Mouse (Mus musculus): ENCODE results near the gene Ccdc65.

Gene Ccdc65

DNA sequence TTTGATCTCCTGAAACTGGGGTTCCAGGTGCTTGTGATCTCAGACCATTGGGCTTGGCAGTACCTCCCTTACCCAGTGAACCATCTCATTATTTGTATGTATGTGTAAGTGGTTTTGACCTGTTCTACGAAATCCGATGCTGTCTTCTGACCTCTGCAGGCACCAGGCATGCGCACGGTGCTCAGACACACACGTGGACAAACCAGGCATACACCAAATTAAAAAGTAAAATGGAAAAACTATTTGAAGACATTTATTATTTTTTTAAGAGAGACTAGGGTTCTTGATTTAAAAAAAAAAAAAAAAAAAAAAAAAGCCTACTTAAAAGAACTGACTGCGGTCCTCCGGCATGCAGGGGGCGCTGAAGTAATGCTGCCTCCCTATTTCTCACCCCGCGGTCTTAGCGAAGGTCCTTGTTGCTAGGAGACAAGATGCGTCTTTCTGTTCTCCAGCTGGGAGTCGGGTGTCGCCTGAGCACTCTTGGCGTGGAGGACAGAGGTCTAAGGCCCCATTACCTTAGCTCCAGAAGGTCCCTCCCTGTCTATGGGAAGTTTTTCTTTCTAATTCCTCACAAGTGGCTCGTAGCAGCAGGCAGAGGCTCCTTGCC is at the start of gene Ccdc65:
Ccdc65 (plus strand) TSS at position 442 of the 607 bp plus-strand sequence.
- peak; percentile 67 for DNase-seq (ENCODE audit: extremely low spot score, low spot score)

DNA sequence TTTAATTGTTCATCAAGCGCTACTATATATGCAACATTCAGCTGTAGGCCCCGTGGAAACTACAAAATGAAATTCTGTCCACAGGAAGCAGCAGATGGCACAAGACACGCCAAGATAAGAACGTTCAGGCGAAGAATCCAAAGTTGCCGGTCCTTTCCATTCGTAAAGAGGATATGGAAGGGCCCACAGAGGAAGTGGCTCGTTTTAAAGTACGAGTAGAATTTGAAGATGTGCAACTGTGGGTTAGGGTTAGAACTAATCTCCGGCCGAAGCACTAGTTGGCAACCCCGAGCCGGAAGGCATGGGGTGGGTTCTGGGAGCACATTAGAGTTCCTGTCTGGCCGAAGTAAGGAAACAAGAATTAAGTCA is 45.8 kb upstream of the Ccdc65 start:
- no peak for DNase-seq (ENCODE audit: extremely low spot score, low spot score)

DNA sequence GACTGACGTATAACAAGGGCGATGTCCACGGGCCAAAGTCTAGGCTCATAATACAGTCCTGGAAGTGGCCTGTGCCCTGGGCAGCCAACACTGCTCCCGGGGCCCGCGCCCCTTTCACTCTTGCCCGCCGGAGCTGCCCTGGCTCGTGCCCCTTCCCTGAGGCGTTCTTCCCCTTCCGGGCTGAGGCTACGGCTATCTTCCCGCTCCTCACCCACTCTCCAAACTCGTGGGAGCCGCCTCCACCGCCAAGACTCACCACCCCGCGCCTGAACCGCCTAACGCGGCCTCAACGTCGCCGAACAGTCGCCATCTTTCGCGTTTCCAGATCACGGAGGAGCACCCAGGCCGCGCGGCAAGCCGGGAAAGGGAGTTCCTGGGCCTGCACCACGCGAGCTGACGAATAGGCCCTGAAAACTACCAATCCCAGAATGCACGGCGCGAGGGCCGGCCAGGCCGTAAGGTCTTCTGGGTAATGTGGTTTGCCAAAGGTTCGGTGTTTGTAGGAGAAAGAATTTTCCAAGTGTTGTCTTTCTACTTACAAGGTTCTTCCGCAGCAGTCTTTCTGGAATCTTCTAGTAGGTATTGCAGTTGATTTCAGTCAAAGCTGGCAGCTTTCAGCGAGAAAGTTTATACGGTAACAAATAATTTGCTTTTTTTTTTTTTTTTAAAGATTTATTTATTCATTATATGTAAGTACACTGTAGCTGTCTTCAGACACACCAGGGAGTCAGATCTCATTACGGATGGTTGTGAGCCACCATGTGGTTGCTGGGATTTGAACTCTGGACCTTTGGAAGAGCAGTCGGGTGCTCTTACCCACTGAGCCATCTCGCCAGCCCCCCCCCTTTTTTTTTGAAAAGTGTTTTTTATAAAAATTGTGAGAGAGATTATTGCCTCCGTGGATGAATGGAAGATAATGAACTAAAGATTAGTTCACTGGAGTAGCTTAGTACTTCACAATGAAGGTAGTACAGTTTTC is 45.2 kb upstream of the Ccdc65 start, which contains the start of gene Ddx23:
Ddx23 (minus strand) TSS at position 328 of the 979 bp plus-strand sequence.
- peak; percentile 93 for DNase-seq (ENCODE audit: extremely low spot score, low spot score)

DNA sequence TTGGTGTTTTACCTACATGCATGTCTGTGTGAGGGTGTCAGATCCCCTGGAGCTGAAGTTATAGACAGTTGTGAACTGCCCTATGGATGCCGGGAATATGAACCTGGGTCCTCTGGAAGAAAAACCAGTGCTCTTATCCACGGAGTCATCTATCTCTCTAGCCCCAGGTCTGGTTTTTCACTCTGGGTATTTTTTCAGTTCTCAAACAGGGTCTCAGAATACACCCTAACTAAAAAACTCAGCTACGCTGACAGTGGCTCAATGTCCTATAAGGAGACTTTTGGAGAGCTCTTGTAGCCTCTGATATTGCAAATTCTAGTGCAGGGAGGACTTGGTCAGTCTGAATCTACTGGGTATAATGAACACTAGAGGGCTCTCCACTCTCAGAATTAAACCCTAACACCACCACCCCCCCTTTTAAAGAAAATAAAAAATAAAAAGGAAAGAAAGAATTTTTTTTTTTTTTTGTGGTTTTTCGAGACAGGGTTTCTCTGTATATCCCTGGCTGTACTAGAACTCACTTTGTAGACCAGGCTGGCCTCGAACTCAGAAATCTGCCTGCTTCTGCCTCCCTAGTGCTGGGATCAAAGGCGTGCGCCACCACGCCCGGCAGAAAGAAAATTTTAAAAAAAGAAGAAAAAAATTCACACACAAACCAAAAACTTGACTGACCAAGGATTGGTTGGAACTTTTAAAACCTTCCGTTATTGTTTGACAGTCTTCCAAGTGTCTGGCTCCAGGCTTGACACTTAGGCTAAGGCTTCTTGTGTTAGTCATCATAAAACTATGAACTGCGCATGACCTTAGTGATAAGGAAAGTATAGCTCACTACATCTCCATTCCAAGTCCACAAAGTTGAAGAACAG is 43.7 kb upstream of the Ccdc65 start:
- DNase-seq (ENCODE audit: extremely low spot score, low spot score) = no peak

DNA sequence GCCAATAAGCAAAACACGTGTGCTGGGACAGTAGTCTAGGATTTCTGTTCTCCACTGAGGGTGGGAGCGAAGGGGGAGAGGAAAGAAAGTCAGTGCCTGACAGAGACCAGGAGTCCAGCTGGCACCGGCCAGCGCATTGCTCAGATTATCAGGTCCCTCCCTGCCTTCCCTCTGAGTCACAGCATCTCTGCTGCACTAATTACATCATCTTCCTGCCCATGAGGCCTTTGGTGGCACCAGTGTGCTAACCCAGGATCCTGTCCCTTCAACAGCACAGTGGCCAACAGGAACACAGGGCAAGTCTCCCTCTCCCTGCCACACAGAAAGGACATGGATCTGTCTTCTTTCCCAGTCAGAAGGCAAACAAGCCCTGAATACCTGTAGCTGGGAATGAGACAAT is 35.4 kb upstream of the Ccdc65 start:
- no peak for DNase-seq (ENCODE audit: extremely low spot score, low spot score)

DNA sequence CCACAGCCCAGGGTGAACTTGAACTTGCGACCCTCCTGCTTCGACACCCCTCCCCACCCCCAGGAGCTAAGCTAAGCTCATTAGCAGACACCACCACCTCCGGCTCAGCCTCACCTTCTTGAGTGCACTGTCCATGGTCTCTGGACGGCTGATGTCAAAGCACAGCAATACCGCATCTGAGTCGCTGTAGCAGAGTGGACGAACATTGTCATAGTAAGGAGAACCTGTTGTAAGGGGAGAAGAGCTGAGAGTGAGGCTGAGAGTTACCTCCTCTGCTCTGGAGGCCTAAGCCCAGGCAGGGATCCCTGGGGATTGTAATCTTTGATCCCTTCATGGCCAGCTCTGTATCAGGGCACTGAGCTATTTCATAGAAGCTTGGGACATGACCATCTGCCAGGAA is 34.3 kb upstream of the Ccdc65 start:
- DNase-seq (ENCODE audit: extremely low spot score, low spot score) = no peak

DNA sequence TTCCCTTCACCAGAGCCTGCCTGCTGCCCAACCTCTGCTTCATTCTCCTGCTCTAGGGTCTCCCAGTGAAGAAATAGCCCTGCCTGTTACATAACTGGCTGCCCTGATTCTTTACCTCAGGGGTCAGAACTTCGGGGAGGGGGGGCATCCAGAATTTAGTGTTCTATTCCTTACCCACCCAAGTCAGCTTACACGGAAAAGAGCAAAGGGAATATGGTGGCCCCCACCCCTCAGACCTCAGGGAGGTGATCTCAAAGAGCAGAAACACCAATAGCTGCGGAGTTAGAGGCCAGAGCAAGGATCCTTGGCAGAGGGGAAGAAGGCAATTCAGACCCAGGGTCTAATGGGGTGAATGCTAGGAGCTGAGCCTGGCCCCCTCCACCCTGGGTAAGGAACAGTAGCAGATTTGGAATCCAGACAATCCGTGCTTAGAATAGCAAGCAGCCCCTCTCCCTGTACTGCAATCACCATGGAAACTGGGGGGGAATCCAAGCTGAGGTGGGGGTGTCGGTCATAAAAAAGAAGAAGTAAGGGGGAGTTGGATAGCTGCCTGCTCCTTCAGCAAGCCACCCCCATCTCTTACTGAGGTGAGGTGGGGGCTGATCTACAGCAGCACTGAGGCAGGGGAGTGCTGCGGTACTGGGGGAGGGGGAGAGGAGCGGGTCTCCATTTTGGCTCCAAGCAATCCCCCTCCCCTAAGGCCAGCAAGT is 33.6 kb upstream of the Ccdc65 start:
- peak; percentile 31 for DNase-seq (ENCODE audit: extremely low spot score, low spot score)

DNA sequence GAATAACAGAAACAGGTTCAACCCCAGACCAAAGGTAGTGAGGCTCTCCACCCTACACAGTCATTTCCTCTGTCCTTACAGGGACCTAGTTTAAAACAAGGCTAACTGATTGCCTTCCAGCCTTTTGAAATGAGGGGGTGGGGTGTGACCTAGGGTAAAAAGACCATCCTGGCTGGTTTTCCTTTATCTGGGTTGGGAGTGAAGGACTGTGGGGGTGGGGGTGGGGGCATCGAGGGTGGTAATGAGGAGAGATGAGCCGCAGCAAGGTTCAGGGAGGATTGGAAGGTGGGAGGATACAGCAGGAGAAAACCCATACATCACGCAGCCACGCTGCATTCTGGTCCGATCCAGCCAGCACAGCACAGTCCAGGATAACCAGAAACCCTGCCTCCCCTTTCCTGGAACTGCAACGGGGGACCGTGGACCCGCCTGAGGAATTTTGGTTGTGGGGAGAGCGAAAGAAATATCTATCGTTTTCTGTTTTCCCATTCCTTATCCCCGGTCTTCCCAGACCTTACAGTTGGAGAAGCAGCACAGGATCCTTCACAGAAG is 32.9 kb upstream of the Ccdc65 start:
- no peak for DNase-seq (ENCODE audit: extremely low spot score, low spot score)

DNA sequence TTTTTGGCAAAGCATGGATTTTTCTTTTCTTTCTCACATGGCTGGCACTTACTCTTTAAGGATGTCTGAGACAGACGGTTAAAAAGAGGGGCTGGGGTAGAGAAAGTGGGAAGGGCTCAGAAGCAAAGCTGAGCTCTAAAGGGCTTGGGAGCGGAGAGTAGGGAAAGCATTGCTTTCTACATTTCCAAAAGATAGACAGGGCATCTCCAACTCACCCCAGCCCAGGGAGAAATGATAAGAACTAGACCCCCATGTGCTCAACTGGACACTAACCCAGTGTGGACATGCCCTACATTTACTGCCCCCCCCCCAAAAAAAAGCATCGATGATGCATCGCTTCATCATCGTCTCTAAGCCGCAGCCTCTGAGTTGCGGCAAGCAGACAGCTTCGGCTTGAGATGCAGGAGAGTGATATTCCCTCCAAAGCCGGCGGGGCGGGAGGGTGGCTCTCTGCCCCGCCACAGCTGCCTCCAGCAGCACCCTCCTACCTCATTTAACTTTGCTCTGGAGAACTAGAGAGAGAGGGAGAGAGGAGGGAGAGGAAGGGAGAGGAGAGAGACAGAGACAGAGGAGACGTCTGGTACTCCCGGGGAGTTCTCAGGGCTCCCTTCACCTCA is 32.3 kb upstream of the Ccdc65 start:
- DNase-seq (ENCODE audit: extremely low spot score, low spot score) = peak; percentile 35

DNA sequence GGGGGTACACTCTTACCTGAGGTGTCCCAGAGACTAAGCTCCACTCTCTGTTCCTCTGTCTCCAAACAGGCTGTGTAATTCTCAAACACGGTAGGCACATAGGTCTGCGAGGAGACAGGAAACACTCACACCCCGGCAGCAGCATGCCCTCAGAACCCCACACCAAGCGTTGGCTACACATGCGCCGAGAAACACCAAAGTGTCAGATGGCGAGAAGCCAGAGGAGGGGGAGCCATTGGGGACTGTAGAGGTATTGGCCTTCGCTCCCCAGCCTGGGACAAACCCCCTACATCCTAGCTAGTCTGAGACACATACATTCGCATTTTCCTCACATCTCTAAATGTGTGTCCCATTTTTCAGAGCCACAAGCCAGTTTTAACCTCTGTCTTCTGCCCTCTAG is 31.5 kb upstream of the Ccdc65 start:
- peak; percentile 34 for DNase-seq (ENCODE audit: extremely low spot score, low spot score)

DNA sequence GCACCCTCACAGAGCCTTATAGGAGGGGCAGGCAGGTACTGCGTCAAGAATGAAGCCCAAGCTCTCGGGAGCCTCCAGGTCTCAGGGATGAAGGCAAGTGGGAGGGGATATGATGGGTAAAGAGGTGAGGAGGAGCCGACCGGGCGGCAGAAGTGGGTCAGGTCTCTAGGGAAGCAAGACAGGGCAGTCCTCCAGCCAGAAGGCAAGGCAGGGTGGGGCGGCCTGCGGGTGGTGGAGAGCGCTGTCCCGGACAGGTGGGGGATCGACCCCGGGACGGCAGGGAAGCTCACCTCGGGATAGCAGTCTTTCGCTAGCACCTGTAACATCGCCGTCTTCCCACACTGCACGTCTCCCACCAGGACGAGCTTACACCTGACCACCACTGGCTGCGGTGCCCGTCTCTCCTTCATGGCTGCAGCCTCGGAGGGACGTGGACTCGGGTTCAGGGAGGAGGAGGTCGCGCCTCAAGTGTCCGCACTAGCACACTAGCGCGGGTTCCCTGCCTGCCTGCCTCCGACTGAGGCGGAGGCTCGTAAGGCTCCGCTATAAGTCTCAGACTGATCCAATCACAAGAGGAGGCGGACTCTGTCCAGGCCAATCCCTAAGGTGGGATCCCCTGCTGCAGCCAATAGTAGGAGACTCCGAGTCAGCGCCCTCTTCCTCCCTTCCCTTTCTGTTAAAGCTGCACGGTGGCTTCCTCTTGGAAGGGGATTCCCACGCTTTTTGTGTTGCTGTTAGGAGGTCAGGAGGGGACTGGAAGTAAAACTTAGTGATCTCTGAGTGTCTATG is 30.9 kb upstream of the Ccdc65 start, which contains the start of gene Rnd1:
Rnd1 (minus strand) TSS at position 522 of the 789 bp plus-strand sequence.
- DNase-seq (ENCODE audit: extremely low spot score, low spot score) = peak; percentile 78

DNA sequence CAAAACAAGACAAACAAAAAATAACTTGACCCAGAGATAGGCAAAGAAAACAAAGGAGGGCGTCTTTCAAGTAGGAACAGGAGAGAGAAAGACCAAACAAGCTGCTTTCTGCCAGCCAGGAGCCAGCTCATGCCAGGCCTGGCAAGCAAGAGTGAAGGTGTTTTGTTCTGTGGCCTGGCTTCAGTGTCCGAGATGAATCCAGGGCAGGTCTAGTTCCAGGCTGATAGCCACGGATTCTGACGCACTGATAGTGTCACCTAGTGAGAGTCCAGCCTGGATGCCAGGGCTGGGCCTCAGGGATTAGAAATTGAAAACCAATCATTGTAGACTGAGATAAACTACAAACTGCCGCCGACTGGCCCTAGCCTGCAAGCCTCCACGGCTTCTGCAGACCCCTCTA is 30.0 kb upstream of the Ccdc65 start:
- no peak for DNase-seq (ENCODE audit: extremely low spot score, low spot score)

DNA sequence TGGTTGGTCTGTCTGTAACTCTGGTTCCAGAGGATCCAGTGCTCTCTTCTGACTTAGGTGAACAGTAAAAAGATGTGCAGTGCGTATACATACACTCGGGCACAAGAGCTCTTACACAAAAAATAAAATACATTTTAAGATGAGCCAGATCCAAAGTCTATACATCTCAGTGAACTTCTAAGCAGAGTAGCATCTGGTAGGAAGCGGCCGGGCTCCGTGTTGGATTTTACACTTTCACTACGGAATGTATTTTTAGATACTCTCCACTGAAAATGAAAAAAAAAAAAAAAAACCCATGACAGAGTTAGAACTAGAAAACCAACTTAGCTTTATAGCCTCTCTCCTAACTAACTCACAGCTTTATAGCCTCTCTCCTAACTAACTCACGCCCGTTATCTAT is 27.3 kb upstream of the Ccdc65 start:
- DNase-seq (ENCODE audit: extremely low spot score, low spot score) = no peak

DNA sequence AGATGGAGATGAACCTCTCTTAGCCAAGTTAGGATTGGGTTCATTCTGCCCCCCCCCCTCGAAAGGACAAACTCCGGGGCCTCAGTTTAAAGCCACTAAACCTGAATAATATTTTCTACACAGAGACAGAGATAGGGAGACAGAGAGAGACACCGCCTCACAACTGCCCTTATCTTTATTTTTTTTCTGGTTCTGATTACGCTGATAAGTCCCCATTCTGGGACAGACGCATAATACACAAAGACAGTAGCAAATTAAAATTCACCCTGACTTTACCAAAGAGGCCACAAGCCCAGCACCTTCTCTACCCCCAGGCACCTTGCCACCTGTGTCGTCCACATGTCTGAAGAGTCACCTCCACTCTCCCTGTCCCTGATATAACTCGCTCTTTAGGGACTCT is 26.4 kb upstream of the Ccdc65 start:
- DNase-seq (ENCODE audit: extremely low spot score, low spot score) = no peak

DNA sequence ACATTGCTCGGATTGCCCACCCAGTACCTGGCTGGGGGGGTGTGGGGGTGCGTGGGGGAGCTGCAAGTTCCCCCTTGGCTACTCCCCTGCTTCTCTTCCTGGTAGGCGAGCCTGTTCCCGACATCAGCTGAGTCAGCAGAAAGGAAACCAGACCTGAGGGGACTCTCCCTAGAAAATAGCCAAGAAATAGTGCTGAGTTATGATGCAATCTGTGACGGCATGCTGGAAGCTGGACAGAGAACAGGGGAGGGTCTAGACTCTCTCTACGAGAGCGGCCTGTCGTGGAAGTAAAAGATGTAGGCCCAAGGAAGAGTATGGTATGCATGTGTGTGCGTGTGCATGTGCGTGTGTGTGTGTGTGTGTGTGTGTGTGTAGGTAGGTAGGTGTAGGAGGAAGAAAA is 24.8 kb upstream of the Ccdc65 start:
- DNase-seq (ENCODE audit: extremely low spot score, low spot score) = no peak

DNA sequence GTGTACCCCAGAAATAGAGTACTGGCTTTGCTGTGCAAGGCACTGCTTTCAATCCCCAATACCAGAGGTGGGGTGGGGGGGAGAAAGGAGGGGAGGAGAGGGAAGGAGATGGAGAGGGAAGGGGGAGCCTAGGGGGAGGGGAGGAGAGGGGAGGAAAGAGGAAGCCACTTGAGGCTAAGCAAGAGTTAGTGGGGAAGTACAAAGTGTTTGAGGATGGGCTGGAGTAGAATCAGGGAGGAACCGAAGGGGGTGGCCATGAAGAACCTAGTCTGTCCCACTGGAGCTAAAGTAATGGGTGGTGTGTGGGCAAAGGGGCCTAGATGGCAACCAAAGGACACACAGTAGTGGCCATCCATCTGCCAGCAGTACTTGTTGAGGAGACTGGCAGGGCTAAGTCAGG is 24.3 kb upstream of the Ccdc65 start:
- no peak for DNase-seq (ENCODE audit: extremely low spot score, low spot score)

DNA sequence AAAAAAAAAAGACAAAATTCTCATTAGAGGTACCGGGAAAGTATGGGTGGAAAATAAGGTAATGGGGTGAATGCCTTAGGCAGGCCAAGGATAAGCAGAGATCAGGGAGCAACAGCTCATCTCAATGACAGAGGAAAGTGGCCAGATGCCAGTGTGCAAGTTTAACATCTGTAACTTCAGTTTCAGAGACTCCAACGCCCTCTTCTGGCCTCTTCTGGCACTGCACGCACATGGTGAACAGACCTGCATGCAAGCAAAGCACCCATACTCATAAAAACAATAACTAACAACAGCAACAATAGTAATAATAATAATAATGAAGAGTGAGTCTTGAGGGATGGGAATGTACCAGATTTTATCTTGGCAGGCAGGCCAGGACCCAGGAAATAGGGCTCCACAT is 22.1 kb upstream of the Ccdc65 start:
- DNase-seq (ENCODE audit: extremely low spot score, low spot score) = no peak

DNA sequence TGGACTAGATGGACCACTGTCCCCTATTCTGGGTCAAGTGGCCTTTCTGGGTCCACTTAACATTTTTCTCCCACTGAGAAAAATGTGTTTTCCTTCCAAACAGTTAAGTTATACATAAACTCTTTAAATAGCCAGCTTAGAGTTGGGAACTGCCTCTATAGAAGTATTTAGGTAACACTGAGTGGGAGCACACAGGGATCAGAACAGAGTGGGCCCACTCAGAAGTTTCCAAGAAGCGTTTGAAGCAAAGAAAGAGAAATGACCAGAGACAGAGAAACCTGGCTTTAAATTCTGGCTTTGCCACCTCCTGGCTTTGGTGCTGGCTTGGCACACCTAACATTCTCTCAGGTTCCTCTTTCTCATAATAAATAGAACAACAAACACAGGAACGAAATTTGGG is 18.3 kb upstream of the Ccdc65 start:
- no peak for DNase-seq (ENCODE audit: extremely low spot score, low spot score)

DNA sequence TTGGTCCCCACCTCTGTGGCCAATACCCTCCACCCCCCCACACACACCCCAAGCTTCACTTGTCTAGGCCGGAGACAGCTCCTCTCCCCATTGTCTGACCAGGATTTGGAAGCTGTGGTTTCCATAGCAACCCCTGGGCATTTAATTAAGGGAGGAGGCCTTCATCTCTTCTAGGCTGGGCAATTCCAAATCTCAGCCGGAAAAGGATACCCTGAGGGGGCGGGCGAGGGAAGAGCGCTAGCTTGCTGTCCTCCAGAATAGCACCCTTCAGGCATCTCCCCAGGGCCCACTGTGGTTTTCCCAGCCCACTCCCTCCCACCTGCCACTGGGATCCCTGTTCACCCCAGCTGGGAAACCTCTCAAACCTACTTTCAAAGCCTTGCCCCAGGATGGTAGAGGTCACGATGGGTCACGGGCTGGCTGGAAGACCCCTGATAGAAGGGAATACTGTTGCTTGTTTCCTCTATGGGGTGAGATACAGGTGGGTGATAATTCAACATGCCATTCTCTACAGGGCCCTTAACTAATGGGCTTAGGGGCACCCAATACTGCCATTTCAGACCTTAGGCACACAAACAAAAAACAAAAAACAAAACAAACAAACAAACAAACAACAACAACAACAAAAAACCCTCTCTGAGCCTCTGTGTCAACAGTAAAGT is 16.4 kb upstream of the Ccdc65 start:
- DNase-seq (ENCODE audit: extremely low spot score, low spot score) = peak; percentile 48
